Mouse (Mus musculus) adrenal gland, postnatal 14 days (tissue): Measurements from ENCODE around the gene Olfr815. TPM values are rescaled to one million over a fixed set of nuclear protein-coding genes. Genes with fewer than 3 reads are reported as not detected.
"Not testable (repeated sequence)": the region's sequence is repeated elsewhere in the genome, so short reads cannot be mapped to it uniquely, and the experiment has no call there.

Experiments
- DNase-seq: peaks from one replicate; pipeline ENCODE4 v3.0.0; 2021; ENCODE audit warnings: mixed read lengths
- long read RNA-seq, 2 experiments: library from polyadenylated mRNA; stranded (forward); transcript quantifications; one replicate each; pipeline ENCODE4 v2.0.0; 2021
- total RNA-seq: library from RNA; stranded (reverse); gene quantifications from 2 replicates; pipeline ENCODE4 v1.2.3, GENCODE M21; 2021

Gene Olfr815
- not detected in 2 replicates for total RNA-seq
- long read RNA-seq, experiment 1, result 0 reads
- long read RNA-seq, experiment 2, result 0 reads

DNA sequence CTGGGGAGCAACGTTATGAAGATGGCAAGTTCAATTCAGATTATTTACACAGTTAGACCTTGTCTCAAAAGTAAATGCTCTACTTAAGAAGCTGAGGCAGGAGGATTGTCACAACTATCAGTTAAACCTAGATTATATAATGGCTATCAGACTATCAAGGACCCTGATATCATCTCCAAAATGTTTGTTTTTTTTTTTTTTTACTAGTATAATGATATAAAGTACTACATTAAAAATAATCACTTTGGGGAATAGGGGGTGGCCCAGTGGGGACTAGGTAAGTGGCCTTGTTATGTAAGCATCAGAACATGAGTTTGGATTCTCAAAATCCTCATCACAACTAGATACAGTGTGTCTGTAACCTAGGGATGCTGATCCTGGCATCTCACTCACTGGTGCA lies at the start of gene Olfr815:
Olfr815 (minus strand) TSS at position 101 of the 400 bp plus-strand sequence.
- DNase-seq, result not testable (repeated sequence)

DNA sequence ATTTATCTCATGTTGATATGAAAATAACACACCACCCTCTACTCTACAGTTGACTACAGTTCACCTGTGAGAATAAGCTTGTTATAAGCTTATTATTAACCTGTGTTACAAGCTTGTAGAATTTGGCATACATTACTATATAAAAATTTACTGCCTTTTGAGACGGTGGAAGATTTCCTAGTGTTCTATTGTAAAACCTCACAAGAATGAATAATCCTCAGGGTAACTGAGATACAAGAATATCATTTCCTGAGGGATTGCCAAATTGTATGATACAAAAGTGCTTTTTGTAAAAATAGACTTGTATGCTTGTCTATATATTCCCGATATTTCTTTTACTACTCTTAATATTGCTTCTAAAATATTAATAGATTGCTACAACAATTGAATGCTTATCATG lies 43.3 kb upstream of the Olfr815 start, which contains the start of gene Olfr818:
Olfr818 (minus strand) TSS at position 101 of the 400 bp plus-strand sequence.
- DNase-seq, result no peak

DNA sequence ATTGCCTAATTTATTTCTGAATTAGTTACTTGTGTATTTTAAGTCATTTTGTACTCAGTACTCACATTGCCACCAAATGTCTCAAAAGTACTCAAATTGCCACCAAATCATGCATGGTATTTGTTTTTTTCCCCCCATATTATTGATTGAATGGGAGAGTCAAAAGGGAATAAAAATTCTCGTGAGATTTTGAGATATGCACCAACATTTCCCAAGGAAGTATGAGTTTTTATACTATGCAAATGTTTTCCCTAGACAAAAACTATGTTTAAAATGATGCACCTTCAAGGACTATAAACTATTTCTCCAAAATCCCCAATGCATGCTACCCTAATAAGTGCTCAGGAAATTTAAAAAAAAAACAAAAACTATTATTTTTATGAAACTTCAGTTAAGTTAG lies 9.8 kb upstream of the Olfr815 start, which contains the start of gene Olfr816:
Olfr816 (minus strand) TSS at position 101 of the 400 bp plus-strand sequence.
- no peak for DNase-seq

DNA sequence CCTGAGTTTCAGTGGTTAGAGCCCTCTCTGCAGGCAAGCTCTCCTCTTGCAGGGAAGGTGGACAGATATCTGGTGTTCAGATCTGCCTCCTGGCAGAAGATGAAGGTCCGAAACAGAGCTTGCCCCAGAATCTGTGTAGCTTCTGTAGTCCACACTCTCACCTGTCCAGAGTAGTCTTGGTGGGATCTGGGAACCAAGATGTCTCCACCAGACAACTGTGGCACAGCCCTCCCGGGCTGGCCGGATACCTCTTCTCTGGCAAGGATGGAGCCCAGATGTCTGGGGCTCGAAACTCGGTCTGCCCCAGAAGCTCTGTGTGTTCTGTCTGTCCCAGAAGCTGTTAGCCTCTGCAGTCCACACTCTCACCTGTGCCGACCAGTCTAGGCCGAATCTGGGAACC lies 19.7 kb downstream of the Olfr815 start:
- no peak for DNase-seq

DNA sequence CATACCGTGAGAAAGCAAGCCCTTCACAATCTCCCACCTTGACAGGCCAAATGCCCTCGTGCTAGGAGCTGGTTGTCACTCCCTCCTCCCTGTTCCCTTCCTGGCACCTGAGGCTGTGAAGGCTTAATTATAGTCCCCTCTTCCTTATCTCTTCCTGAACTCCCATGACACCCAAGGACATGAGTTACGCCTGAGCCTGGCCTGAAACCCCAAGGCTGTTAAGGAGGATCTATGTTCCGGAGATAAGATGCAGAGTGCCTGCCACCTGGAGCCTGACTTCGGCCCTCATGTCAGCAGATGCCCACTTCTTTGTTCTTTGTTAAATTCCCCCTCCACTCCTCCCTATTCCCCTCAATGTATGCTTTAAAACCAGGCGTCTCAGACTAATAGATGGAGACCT lies 20.2 kb downstream of the Olfr815 start:
- DNase-seq, result not testable (repeated sequence)

DNA sequence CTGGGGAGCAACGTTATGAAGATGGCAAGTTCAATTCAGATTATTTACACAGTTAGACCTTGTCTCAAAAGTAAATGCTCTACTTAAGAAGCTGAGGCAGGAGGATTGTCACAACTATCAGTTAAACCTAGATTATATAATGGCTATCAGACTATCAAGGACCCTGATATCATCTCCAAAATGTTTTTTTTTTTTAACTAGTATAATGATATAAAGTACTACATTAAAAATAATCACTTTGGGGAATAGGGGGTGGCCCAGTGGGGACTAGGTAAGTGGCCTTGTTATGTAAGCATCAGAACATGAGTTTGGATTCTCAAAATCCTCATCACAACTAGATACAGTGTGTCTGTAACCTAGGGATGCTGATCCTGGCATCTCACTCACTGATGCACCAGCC lies 25.9 kb downstream of the Olfr815 start, which contains the start of gene Olfr814:
Olfr814 (minus strand) TSS at position 101 of the 400 bp plus-strand sequence.
- not testable (repeated sequence) for DNase-seq

DNA sequence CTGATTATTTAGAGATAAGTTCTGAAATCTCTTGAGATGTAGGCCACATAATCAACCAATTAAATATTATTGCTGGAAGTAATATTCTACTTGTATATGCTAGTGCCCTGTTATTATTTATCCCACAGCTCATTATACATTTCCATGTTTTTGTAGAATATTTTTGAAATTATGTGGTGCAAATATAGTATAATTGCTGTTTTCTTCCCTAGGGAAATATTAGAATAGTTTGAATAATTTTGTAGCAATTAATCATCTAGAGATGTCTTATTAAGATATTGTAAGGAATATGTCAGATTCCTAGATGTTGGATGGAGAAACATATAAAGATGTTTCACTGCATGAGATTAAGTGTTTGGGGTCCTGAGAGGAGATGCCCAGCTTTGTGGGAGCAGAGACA lies 50.6 kb downstream of the Olfr815 start, which contains the start of gene Olfr813:
Olfr813 (plus strand) TSS at position 301 of the 400 bp plus-strand sequence.
- DNase-seq, result no peak

Other genes starting within 250 kb of the Olfr815 start
- gene Olfr800, start 248.2 kb downstream of the Olfr815 start, total RNA-seq, result not detected in 2 replicates
- gene Olfr801, start 232.0 kb downstream of the Olfr815 start, total RNA-seq, result not detected in 2 replicates
- not detected in 2 replicates for gene Olfr802, start 217.7 kb downstream of the Olfr815 start, total RNA-seq
- not detected in 2 replicates for gene Olfr803, start 211.6 kb downstream of the Olfr815 start, total RNA-seq
- not detected in 2 replicates for gene Olfr804, start 202.7 kb downstream of the Olfr815 start, total RNA-seq
- not detected in 2 replicates for gene Olfr805, start 176.5 kb downstream of the Olfr815 start, total RNA-seq
- gene Olfr806, start 163.9 kb downstream of the Olfr815 start, total RNA-seq, result not detected in 2 replicates
- gene Olfr807, start 148.1 kb downstream of the Olfr815 start, total RNA-seq, result not detected in 2 replicates
- not detected in 2 replicates for gene Olfr808, start 140.4 kb downstream of the Olfr815 start, total RNA-seq
- not detected in 2 replicates for gene Olfr809, start 131.2 kb downstream of the Olfr815 start, total RNA-seq
- gene Olfr810, start 111.0 kb downstream of the Olfr815 start, total RNA-seq, result not detected in 2 replicates
- not detected in 2 replicates for gene Olfr811, start 101.5 kb downstream of the Olfr815 start, total RNA-seq
- not detected in 2 replicates for gene Olfr812, start 59.8 kb downstream of the Olfr815 start, total RNA-seq
- gene Olfr813, start 50.5 kb downstream of the Olfr815 start, total RNA-seq, result not detected in 2 replicates
- gene Olfr814, start 26.0 kb downstream of the Olfr815 start, total RNA-seq, result not detected in 2 replicates
- gene Olfr816, start 9.7 kb upstream of the Olfr815 start, total RNA-seq, result not detected in 2 replicates
- not detected in 2 replicates for gene Olfr818, start 43.2 kb upstream of the Olfr815 start, total RNA-seq
- not detected in 2 replicates for gene Olfr819, start 61.4 kb upstream of the Olfr815 start, total RNA-seq
- not detected in 2 replicates for gene Olfr247, start 70.3 kb upstream of the Olfr815 start, total RNA-seq
- not detected in 2 replicates for gene Gm10310, start 79.2 kb upstream of the Olfr815 start, total RNA-seq
- not detected in 2 replicates for gene Olfr820, start 106.8 kb upstream of the Olfr815 start, total RNA-seq
- gene Olfr821, start 124.5 kb upstream of the Olfr815 start, total RNA-seq, result not detected in 2 replicates
- gene Olfr822, start 165.3 kb upstream of the Olfr815 start, total RNA-seq, result not detected in 2 replicates
- gene Olfr823, start 209.5 kb upstream of the Olfr815 start, total RNA-seq, result not detected in 2 replicates
- gene Olfr824, start 224.1 kb upstream of the Olfr815 start, total RNA-seq, result not detected in 2 replicates